Mouse (Mus musculus) testis, postnatal 14 days (tissue): ENCODE results near the gene 2610507B11Rik.
A peak's percentile ranks its signal among the peaks of the same experiment; 100 is the strongest.
"Not testable (repeated sequence)": the region's sequence is repeated elsewhere in the genome, so short reads cannot be mapped to it uniquely, and the experiment has no call there.

Experiments used
- DNase-seq: peaks from one replicate; pipeline ENCODE4 v3.0.0; 2021; ENCODE audit warnings: low spot score

The 2610507B11Rik gene

GRCm38 (mm10) chr11:78261380-78262352, at the start of gene 2610507B11Rik:
Gene 2610507B11Rik (plus strand): TSS chr11:78261752.
- peak; percentile 94 for DNase-seq

GRCm38 (mm10) chr11:78213086-78213817, 48.3 kb upstream of the 2610507B11Rik start:
- DNase-seq, result no peak

GRCm38 (mm10) chr11:78215709-78216317, 45.7 kb upstream of the 2610507B11Rik start:
- no peak for DNase-seq

- DNase-seq, result no peak
Observed at GRCm38 (mm10) chr11:78223586-78223985, 38.0 kb upstream of the 2610507B11Rik start.

GRCm38 (mm10) chr11:78231518-78231917, 30.0 kb upstream of the 2610507B11Rik start:
- DNase-seq, result no peak

- peak; percentile 74 for DNase-seq
Observed at GRCm38 (mm10) chr11:78240193-78240857, 21.2 kb upstream of the 2610507B11Rik start.

- DNase-seq, result no peak
Observed at GRCm38 (mm10) chr11:78245261-78245626, 16.3 kb upstream of the 2610507B11Rik start.

- peak; percentile 89 for DNase-seq
Observed at GRCm38 (mm10) chr11:78245627-78246317, 15.8 kb upstream of the 2610507B11Rik start, which contains the start of the genes Sdf2 and Supt6. Gene Sdf2 (plus strand): TSS chr11:78245746. Gene Supt6 (minus strand): TSS chr11:78245987.

- DNase-seq, result no peak
Observed at GRCm38 (mm10) chr11:78246318-78247011, 15.1 kb upstream of the 2610507B11Rik start.

GRCm38 (mm10) chr11:78247012-78247348, 14.6 kb upstream of the 2610507B11Rik start:
- DNase-seq, result no peak

- DNase-seq, result no peak
Observed at GRCm38 (mm10) chr11:78247727-78248140, 13.8 kb upstream of the 2610507B11Rik start.

- DNase-seq, result no peak
Observed at GRCm38 (mm10) chr11:78256618-78257017, 4.9 kb upstream of the 2610507B11Rik start.

- no peak for DNase-seq
Observed at GRCm38 (mm10) chr11:78260489-78261258, 878 bp upstream of the 2610507B11Rik start.

GRCm38 (mm10) chr11:78262550-78262949, 998 bp downstream of the 2610507B11Rik start:
- no peak for DNase-seq

- DNase-seq, result no peak
Observed at GRCm38 (mm10) chr11:78265571-78265970, 4.0 kb downstream of the 2610507B11Rik start.

GRCm38 (mm10) chr11:78271986-78272385, 10.4 kb downstream of the 2610507B11Rik start:
- DNase-seq, result no peak

- no peak for DNase-seq
Observed at GRCm38 (mm10) chr11:78275596-78275995, 14.0 kb downstream of the 2610507B11Rik start.

GRCm38 (mm10) chr11:78276169-78276568, 14.6 kb downstream of the 2610507B11Rik start:
- DNase-seq, result not testable (repeated sequence)

GRCm38 (mm10) chr11:78278853-78279252, 17.3 kb downstream of the 2610507B11Rik start:
- DNase-seq, result no peak

- DNase-seq, result no peak
Observed at GRCm38 (mm10) chr11:78279586-78279985, 18.0 kb downstream of the 2610507B11Rik start.
